Mouse (Mus musculus): ENCODE measurements around the gene U2surp.

The U2surp gene

DNA sequence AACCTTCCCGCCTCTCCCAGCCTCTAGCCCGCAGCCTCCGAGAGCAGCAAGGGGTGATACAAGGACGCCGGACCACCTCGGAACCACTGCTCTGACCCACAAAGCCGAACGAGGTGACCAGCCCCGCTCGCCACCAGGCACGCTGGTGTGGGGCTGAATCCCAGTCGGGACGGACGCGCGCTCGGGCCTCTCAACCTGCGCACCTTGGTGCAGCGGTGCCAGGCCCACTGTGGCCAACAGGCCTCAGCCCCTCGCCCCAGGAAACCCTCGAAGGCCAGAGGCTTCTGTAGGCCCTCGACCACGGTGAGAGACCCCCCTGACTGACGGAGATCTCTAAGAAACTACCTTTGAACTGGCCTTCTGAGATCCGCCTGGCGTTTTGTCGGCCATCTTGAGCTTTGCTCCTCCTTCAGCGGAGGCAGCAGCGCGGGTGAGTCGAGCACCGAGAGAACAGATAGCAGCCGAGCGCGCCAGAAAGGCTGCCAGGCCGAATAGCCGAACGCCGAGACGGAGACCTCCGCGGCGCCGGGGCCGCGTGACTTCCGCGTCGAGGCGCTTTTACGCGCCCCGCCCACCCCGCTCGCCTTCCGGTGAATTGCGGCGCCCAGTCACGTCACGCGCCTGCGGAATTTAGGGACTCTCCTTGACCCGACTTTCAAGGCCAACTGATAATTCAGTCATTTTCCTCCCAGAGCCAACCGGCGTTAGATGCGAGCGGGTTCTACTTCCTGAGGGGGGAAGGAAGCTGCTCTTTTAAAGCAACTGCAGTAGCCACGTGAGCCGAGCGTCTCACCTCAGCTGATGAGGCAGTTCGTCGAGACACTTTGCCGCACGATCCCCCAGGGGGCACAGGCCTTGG, at the start of gene U2surp:
Gene U2surp (minus strand): TSS at position 525 of the 859 bp plus-strand sequence.
- peak; percentile 98 for DNase-seq

DNA sequence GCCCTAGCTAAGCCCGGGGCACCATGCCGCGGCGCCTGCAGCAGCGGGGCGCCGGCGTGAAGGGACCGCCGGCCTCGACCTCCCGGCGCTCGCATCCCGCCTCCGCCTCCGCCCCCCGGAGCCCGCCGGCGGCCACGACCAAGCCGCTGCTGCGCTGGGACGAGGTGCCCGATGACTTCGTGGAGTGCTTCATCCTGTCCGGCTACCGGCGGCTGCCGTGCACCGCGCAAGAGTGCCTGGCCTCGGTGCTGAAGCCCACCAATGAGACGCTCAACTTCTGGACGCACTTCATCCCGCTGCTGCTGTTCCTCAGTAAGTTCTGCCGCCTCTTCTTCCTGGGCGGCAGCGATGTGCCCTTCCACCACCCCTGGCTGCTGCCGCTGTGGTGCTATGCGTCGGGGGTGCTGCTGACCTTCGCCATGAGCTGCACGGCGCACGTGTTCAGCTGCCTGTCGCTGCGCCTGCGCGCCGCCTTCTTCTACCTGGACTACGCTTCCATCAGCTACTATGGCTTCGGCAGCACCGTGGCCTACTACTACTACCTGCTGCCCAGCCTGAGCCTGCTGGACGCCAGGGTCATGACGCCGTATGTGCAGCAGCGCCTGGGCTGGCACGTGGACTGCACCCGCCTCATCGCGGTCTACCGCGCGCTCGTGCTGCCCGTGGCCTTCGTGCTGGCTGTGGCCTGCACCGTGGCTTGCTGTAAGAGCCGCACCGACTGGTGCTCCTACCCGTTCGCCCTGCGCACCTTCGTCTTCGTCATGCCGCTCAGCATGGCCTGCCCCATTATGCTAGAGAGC, 48.3 kb upstream of the U2surp start:
- DNase-seq: peak; percentile 78 to 79

DNA sequence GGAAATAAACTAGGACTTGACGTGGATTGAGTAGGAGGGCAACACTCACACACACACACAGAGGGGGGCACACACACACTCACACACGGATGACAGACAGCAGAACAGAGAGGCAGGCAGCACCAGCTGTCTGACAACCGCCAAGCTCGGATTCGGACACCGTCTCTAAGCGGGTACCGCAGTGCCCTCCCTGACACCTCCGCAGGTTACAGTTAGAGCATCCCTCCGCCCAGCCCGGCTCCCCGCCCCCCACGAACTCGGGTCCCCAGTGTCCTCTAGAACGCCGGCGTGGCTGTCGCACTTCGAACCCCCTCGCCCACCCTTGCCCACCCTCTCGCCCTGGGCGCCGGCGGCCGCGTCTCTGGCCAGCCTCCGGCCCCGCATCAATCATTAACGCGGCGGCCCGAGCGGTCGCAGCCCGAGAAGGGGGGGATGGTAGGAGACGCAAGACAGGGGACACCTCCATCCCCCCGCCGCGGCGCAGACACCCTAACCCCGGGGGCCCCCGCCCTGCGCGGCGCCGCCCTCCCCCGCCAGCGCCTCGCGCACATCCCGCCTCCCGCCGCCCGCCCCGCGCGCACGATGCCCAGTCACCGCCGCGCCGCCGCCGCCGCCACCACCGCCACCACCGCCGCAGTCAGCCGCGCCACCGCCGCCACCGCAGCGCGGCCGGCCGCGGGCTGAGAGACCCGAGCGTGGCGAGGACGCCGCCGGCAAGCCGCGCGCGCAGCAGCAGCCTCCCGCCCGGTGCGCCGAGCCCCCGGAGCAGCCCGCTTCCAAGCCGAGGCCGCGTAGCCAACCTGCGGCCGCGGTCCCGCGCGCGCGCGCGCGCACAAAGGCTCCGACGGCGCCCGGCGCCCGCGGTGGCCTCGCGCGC, 47.5 kb upstream of the U2surp start, which contains the start of gene Paqr9:
Gene Paqr9 (plus strand): TSS at position 599 of the 877 bp plus-strand sequence.
- DNase-seq: peak; percentile 82 to 83

GRCm38 (mm10) chr9:95558726-95559058, 46.9 kb upstream of the U2surp start:
- no peak for DNase-seq

- no peak for DNase-seq
Measured at GRCm38 (mm10) chr9:95557722-95558121, 45.9 kb upstream of the U2surp start.

DNA sequence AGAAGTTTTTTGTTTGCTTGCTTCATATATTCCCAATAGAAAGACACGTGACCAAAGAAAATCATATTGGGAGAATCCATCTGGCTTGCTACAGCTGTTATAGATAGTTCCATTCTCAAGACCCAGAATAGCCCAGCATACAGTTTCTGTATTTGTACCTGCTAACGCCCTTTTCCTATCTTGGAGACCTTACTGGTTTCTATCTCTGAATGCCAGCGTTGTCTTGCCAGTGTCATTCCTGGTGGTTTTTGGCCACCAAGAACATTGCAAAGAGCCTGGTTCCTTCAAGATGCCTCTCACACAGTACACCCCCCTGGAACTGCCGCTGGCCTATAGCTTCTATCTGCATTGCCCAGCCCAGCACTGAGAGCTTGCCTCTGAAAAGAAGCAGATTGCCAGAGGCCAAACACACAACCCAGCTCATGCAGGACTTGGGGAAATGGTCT, 44.3 kb upstream of the U2surp start:
- DNase-seq: no peak

GRCm38 (mm10) chr9:95555233-95555740, 43.5 kb upstream of the U2surp start:
- DNase-seq: no peak

DNA sequence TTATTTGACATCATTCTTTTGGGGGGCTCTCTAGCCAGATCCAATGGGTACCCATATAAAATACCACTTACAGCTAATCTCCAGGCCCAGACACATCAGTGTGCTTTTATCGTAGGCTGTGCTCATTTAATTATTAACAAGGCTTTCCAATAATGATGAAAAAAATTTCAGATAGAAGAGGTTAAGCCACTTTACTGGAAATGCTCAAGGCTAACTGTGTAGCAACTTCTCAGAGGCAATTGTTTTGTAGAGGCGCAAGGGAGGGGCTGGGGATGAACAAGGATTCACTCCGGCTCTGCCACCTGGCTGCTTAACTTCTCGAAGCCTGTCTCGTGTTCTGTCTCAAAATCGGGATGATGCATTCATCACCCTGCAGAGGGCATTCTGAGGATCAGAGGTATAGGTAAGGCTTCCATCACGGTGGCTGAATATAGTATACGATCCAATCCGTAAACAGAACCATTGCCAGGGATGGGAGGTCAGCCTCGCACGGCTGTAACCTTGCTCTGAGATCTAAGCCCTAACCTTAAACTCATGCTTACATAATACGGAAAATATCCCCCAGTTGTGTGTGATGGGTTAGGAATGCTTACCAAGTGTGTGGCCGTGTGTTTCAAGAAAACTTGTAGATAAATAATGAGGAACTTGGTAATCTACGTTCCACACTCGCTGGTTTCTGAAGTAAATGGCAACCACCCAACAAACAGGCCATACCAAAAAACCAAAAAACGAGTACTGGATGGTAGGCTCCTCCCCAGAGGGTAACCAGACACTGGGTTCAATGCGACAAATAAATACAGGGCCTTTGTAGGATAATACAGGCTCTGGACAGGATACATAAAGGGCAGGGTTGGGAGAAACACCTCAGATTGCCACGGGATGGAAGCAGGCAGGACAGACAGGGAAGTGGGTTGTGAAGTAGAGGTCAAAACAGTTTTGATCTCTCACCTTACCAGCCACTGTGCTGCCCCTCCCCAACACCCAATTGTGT, 42.7 kb upstream of the U2surp start:
- no peak for DNase-seq

DNA sequence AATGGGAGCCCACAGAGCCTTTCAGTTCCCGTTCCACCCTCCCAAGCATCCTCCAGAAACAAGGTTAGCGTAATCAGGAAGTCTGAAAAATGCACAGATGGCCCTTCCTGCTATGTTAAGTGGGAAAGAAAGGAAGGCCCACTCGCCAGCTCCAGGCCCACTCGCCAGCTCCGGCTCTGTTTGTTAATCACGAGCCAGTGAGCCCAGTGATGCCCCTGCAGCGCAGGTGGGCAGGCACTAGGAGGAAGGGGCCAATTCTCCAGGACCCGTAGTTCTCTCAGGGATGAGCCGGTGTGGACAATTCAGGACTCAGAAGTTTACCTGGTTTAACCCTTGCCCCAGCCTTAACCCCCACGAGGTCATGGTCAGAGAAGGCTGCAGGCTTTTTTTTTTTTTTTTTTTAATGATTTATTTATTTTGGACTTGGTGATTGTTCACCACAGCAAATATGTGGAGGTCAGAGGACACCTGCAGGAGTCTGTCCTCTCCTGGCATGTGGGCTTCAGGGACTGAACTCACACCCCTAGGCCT, 40.4 kb upstream of the U2surp start:
- DNase-seq: peak; percentile 84 to 91

- peak in 1 of 2 experiments; percentile 46 for DNase-seq
Measured at GRCm38 (mm10) chr9:95550856-95551774, 39.3 kb upstream of the U2surp start.

DNA sequence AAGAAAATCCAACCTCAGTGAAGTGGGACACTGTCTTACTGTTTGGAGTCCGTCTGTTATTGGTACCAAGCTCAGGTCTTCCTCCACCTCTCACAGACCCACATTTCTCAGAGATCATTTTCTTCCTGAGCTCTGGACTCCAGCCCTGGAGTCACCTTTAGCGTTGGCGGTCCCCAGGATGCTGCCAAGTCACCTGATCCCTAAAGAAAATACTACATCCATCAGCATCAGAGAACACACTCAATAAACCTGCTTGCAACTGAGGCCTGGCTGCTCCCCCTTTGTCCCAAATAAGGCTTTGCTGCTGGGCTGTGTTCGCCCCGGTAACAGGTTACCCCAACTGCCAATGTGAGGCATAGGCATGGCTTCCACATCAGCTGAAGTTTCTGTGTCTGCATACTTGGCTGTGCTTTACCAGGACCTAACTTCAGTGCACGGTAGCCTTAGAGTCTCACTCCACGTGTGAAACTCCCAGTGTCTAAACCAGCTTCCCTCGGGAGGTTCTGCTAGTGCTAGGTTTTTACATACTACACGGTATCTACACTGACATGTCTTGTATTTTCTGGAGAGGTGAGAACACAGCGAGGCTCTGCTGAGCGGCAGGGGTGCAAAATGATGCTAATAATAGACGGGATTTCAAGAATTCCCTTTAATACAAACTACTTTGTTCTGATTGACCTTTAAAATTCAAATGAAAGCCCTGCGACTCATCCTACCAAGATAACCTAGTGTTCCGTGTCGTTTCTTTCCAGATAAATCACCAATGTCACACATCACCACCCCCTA, 38.0 kb upstream of the U2surp start:
- DNase-seq: no peak

- no peak for DNase-seq
Measured at GRCm38 (mm10) chr9:95546679-95547078, 34.9 kb upstream of the U2surp start.

- DNase-seq: no peak
Measured at GRCm38 (mm10) chr9:95544598-95544997, 32.8 kb upstream of the U2surp start.

DNA sequence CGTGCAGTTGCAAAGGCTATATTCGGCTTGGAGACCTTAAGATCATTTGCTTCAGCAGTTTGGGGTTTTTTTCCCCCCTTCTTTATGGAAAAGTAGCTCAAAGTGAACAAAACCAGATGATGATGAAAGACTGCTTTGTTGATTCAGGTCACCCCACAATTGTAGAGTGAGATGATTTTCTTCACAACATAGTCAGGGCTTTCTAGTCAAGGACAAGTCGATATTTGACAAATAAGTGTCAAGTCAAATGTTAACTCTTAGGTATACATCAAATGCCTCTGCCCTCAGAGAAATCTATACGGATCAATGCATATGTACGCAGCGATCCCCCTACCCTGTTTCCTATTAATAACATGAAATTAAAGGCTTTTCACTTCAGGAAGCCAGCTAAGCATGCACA, 30.7 kb upstream of the U2surp start:
- DNase-seq: no peak

- no peak for DNase-seq
Measured at GRCm38 (mm10) chr9:95541650-95542432, 30.0 kb upstream of the U2surp start.

DNA sequence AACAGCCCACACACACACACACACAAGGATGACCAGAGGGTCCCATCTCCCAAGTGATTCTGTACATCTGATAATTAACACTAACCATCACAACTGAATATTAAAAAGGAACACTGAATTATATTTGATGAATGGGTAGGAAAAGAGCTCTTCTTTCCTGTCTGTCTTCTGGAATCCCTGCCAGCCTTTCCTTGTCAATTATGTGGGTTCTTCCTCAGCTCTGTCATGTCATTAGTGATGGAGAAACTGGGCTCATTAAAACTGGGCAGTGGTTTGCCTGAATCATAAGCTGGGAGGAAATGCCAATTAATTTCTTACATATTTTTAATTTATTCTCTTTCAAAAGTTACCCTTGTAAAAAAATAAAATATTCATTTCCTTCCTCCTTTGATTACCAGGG, 29.4 kb upstream of the U2surp start:
- no peak for DNase-seq

GRCm38 (mm10) chr9:95540487-95540886, 28.7 kb upstream of the U2surp start:
- DNase-seq: peak; percentile 65 to 81

GRCm38 (mm10) chr9:95539176-95539800, 27.5 kb upstream of the U2surp start:
- DNase-seq: no peak

Measured in cerebellum, postnatal 14 days (tissue).